Mouse (Mus musculus): ENCODE data around the gene Scd4.

The Scd4 gene

DNA sequence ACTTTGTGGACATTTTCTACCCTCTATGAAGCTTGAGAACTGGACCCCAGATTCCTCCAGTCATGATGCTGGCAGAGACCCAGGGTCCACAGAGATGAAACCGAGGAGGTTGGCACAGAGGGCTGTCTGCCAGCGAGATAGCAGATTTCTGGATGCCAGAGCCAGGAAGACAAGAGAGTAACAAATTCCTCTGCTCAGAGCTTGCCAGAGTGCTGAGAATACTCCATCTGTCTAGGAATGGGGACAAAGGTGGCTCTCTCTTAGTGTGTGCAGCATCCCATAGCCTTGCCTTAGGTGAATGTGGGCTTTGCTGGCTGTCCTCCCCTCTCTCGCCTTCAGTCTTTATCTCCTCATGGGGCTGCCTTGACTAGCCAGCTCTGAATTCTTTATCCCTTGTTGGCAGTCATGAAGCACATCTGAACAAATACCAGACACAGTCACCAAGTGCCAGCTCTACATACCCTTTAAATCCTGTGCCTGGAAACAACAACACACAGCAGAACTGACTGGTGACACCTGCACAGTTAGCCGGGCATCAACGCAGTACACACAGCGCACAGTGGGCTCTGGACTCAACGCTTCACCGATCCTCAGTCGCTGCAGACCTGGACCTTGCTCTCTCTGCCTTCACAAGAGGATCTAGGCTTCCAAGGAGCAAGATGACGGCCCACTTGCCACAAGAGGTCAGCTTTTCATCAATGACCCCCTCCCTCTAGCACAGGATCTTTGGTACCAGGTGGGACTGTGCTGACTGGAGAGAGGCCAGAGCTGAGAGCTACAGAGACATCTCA is at the start of gene Scd4:
Gene Scd4, plus strand, starts transcription at position 260 of the 791 bp plus-strand sequence.
- peak; percentile 72 to 82 for DNase-seq

GRCm38 (mm10) chr19:44283157-44284024 is 49.5 kb upstream of the Scd4 start:
- DNase-seq = no peak

DNA sequence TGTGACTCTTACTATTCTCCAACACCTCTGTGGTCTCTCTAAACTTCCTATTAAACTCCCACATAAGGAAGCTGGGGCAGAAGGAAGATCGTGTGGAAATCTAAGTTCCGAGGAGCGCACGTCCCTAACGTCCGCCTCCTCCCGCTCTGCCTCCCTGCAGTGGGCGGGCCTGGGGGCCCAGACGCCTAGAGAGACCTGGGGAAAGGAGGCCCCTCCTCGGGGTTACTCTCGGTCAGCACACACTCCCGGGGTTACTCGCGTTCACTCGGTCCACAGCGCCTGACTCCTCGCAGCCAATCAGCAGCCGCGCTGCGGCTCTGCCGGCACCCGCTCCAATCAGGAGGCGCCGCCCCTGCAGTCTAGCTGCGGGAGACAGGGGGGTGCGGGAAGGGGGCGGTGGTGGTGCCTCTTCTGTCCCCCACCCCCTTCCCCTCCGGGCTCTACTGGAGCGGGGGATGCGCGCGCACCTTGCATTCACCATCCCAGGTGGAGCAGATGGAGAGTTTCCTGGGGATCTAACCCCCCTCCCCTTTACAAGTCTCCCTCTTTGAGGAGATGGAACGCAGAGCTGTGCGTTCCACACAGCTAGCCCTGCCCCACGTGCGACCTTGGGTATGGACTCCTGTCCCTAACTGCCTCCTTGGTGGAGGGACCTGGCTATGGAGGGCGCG is 48.7 kb upstream of the Scd4 start:
- peak; percentile 87 to 97 for DNase-seq

DNA sequence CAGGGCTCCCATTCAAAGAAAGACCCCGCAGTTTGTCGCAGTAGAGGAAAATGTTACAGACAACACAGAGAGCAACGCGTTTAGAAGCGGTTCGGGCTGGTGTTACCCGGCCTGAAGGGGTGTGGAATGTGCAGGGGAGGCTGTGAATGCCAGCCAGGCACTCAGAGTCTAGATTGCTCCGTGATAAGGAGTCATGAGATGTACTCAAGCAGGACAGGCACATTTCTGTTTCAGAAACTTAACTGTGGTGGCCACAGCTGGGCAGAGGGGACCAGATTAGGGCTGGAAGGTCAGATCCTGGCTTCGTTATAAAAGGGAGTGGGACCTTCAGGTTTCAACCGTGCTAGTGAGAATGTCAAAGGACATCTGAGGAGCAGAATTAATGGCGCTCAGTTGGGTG is 48.2 kb upstream of the Scd4 start:
- DNase-seq = peak; percentile 48 to 84

DNA sequence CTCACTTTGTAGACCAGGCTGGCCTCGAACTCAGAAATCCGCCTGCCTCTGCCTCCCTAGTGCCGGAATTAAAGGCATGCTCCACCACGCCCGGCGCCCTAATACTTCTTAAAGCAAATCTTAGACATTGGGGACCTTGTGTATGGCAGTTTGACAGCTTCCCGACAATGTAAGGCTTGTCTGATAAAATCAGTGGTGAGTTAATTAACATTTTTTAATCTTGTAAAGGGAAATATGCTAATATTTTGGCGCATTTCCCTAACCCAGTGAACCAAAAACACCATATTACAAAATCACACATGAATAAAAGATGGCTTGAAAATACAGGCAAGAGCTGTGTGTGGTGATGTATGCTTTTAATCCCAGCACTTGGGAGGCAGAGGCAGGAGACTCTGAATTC is 47.3 kb upstream of the Scd4 start:
- DNase-seq = no peak

GRCm38 (mm10) chr19:44286109-44286508 is 46.8 kb upstream of the Scd4 start:
- no peak for DNase-seq

- DNase-seq = no peak
Measured at GRCm38 (mm10) chr19:44287415-44288110, 45.3 kb upstream of the Scd4 start.

GRCm38 (mm10) chr19:44292083-44292482 is 40.8 kb upstream of the Scd4 start:
- DNase-seq = no peak

- DNase-seq = no peak
Measured at GRCm38 (mm10) chr19:44292483-44292882, 40.4 kb upstream of the Scd4 start.

- DNase-seq = peak in 1 of 2 experiments; percentile 49
Measured at GRCm38 (mm10) chr19:44292941-44293768, 39.7 kb upstream of the Scd4 start, which contains the start of gene Scd2. TSS of gene Scd2 (plus strand) at chr19:44293674.

- DNase-seq = peak; percentile 87 to 94
Measured at GRCm38 (mm10) chr19:44293769-44294551, 38.9 kb upstream of the Scd4 start.

DNA sequence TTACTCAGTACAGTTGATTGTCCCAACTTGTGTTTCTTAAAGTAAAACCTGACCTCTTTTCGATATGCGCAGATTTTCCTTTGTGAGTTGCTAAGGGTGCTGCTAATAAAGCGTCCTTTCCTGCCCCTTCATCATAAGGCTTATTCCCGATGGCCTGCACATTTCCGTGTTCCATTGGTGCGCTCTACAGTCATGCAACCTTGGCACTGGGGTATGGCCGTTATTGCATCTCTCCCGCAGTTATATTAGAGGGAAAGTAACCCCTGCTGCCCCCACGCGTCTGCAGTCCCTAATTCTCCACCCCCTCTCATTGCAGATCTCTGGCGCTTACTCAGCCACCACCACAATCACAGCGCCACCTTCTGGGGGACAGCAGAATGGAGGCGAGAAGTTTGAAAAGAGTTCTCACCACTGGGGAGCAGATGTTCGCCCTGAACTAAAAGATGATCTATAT is 38.3 kb upstream of the Scd4 start:
- DNase-seq = peak; percentile 87 to 88

DNA sequence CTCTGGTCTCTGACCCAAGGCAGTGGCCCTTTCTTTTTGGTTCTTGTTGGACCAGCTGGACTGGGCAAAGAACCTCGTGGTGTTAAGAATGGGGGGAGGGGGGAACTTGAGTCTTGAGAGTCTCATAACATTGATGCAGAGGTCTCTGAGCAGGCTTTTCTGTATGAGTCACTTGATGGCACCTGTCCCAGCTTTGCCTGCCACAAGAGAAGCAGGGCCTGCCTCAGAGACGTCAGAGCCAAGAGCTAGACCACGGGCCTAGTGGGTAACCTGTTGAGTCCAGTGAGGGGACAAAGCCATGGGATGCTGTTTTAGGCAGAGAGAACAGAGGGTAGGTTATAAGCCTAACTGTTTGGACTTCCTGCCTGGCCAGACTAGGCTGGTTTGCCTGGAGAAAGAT is 37.6 kb upstream of the Scd4 start:
- DNase-seq = peak in 1 of 2 experiments; percentile 43

GRCm38 (mm10) chr19:44295741-44296140 is 37.2 kb upstream of the Scd4 start:
- peak; percentile 91 to 92 for DNase-seq

DNA sequence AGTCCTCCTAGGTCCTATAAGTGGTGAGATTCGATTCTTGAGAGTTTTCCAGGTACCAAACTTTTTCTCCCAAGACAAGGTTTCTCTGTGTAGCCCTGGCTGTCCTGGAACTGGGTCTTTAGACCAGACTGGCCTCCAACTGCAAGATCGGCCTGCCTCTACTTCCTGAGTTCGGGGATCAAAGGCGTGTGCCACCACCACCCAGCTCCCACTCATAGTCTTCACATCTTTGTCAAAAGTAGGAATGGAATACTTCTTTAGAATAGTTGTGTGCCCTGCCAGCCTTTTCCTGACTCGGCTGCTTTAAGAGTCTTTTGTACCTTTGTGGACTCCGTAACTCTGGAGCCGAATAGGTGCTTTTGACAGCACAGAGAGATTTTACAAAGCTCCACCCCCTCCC is 36.7 kb upstream of the Scd4 start:
- no peak for DNase-seq

GRCm38 (mm10) chr19:44297068-44297760 is 35.7 kb upstream of the Scd4 start:
- no peak for DNase-seq

DNA sequence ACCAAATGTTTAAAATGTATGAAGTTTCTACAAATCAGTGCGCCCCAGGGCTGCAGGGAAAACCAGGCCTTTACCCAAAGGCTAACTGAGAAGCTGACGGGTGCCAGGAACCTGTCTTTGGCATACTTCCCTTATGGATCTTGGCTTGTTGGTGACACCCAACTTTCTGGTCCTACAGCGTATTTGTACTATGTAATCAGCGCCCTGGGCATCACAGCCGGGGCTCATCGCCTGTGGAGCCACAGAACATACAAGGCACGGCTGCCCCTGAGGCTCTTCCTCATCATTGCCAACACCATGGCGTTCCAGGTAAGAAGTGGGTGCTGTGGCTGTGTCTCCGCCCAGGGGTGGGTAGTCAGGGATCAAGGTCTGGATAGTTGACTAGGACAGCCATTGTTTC is 35.0 kb upstream of the Scd4 start:
- no peak for DNase-seq

- no peak for DNase-seq
Measured at GRCm38 (mm10) chr19:44299078-44299477, 33.8 kb upstream of the Scd4 start.

DNA sequence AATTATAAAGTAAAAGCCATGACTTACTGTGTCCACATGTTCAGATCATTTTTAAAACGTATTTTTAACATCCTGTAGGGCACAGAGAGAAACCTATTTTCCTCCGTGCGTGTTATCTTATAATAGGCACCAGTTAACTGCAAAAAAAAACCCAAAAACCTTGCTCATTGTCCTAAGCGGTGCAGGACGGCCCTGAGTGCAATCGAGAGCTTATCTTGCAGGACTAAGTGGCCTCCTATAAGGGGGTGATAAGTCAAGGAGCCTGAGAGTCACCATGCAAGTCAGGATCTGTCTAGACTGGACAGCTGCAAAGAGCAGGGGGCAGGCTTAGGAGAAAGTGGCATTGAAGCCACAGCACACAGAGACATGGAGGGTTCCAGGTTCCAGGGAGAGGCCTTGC is 33.0 kb upstream of the Scd4 start:
- DNase-seq = no peak

DNA sequence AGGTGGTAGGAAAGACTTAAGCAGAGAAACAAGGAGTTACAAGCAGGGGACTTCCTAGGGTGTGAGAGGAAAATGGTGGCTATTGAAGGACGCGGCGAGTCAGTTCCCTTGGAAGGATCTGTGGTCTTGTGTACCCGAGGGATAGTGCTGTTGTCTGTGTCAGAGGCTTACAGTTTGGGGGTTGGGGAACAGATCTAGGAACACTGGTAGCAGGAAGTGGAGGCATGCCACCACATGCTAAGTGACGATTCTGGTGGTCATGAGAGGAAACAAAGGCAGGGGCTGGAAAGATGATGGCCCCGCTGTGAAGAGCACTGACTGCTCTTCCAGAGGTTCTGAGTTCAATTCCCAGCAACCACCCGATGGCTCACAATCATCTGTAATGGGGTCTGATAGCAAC is 32.4 kb upstream of the Scd4 start:
- DNase-seq = no peak

All from kidney, postnatal 25 days (tissue).